Mouse (Mus musculus) forebrain, embryonic 16.5 days (tissue): ENCODE data around the gene Myog. TPM values are rescaled to one million over a fixed set of nuclear protein-coding genes. Genes with fewer than 3 reads are reported as not detected.

Source experiments
- ATAC-seq: fragments of 200-750 bp; cut with Nextera tagmentation; 2 replicates; pipeline ENCODE4 v1.8.0; 2017; ENCODE audit warnings: mild to moderate bottlenecking, moderate library complexity
- H3K27ac ChIP-seq: fragments of 300-500 bp; sonication (generic); 2 replicates; pipeline ENCODE4 v1.5.1; 2014; ENCODE audit warnings: low read length, control low read depth
- H3K27me3 ChIP-seq: fragments of 300-500 bp; sonication (generic); replicated peaks from 2 replicates; pipeline ENCODE4 v1.6.1; 2014; ENCODE audit warnings: low read length; ENCODE audit not compliant: control insufficient read depth, insufficient read depth
- H3K36me3 ChIP-seq: fragments of 300-500 bp; sonication (generic); 2 replicates; pipeline ENCODE4 v1.6.1; 2014; ENCODE audit not compliant: control insufficient read depth, insufficient read depth
- H3K4me1 ChIP-seq: fragments of 300-500 bp; sonication (generic); replicated peaks from 2 replicates; pipeline ENCODE4 v1.6.1; 2014; ENCODE audit warnings: low read length; ENCODE audit not compliant: control insufficient read depth, insufficient read depth
- H3K4me2 ChIP-seq: fragments of 300-500 bp; sonication (generic); 2 replicates; pipeline ENCODE4 v1.6.1; 2014; ENCODE audit warnings: mild to moderate bottlenecking, low read length, control low read depth
- H3K4me3 ChIP-seq: fragments of 300-500 bp; sonication (generic); replicated peaks from 2 replicates; pipeline ENCODE4 v1.5.1; 2014; ENCODE audit warnings: mild to moderate bottlenecking, low read length, control low read depth
- H3K9ac ChIP-seq: fragments of 300-500 bp; sonication (generic); replicated peaks from 2 replicates; pipeline ENCODE4 v1.6.1; 2014; ENCODE audit warnings: low read depth, low read length, control low read depth
- H3K9me3 ChIP-seq: fragments of 300-500 bp; sonication (generic); 2 replicates; pipeline ENCODE4 v1.6.1; 2016; ENCODE audit warnings: low read length; ENCODE audit not compliant: control insufficient read depth
- WGBS: fragments of 180-500 bp; shearing (Covaris S2); extraction: QIAGEN DNeasy Blood & Tissue Kit; methylation state at CpG from one replicate; pipeline ENCODE4 v1.1.7; 2014; 5-methylcytosine and 5-hydroxymethylcytosine counted together
- polyA plus RNA-seq: library from polyadenylated mRNA; unstranded; fragments of >200 nt; fragmentation: Nextera tagmentation; extraction: Ambion mirVana; gene quantifications from 2 replicates; pipeline ENCODE4 v1.2.1, GENCODE M21; 2015

Myog gene
- polyA plus RNA-seq, 1 experiment from 2014 or later, result not detected

- Histone ChIP-seq H3K27me3 (no peaks in the 10 kb centered on the region), H3K4me3 (no peak overlapping the region), H3K9me3 (no peaks in the 10 kb centered on the region), H3K36me3 (no peaks in the 10 kb centered on the region), H3K4me1 (0 out of 2 replicates have a peak, but pooled peaks cover 2% of the 10 kb centered on the region), H3K9ac (no peak overlapping the region), H3K4me2 (no peak overlapping the region), H3K27ac (no peak overlapping the region)
- no peak for ATAC-seq
- 91% methylated on average over 3 of the region's 3 CpGs for WGBS
Measured at GRCm38 (mm10) chr1:134310729-134311128, 20.9 kb downstream of the Myog start.

- no peak for ATAC-seq
- no peaks in the 10 kb centered on the region for H3K9me3 ChIP-seq
- H3K4me2 ChIP-seq, result no peak overlapping the region
- no peak overlapping the region for H3K9ac ChIP-seq
- no peaks in the 10 kb centered on the region for H3K36me3 ChIP-seq
- H3K4me3 ChIP-seq, result no peak overlapping the region
- no peak overlapping the region for H3K27ac ChIP-seq
- WGBS, result 91% methylated on average over 7 of the region's 7 CpGs
- 0 out of 2 replicates have a peak, but pooled peaks cover 2% of the 10 kb centered on the region for H3K4me1 ChIP-seq
- H3K27me3 ChIP-seq, result no peaks in the 10 kb centered on the region
Measured at GRCm38 (mm10) chr1:134311760-134312159, 22.0 kb downstream of the Myog start.

DNA sequence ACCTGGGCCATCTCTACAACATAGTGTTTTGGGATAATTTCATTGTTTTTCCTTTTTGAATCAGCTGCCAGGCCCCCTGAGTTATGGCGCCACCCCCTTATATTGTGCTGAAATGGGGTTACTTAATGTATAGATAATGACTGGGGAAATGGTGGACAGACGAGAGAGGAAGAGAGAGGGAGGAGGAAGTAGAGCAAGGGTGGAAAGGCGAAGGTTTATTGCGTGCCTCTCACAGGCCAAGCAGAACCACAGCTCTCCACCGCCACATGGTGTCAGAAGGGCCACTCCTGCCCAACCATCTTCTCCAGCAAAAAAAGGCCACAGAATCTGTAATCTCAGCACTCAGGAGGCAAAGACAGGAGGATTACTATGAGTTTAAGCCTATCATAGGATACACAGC is 25.4 kb downstream of the Myog start:
- ATAC-seq, result no peak
- H3K4me3 ChIP-seq, result no peak overlapping the region
- no peaks in the 10 kb centered on the region for H3K9me3 ChIP-seq
- no peak overlapping the region for H3K27ac ChIP-seq
- no peaks in the 10 kb centered on the region for H3K36me3 ChIP-seq
- H3K4me1 ChIP-seq, result no peaks in the 10 kb centered on the region; the same call in 1 of the 2 replicates
- WGBS, result 91% methylated on average over 5 of the region's 5 CpGs
- H3K9ac ChIP-seq, result no peak overlapping the region
- no peaks in the 10 kb centered on the region for H3K27me3 ChIP-seq
- no peak overlapping the region for H3K4me2 ChIP-seq

GRCm38 (mm10) chr1:134316361-134316760 is 26.6 kb downstream of the Myog start:
- 87% methylated on average over 9 of the region's 9 CpGs for WGBS
- Histone ChIP-seq H3K27me3 (no peaks in the 10 kb centered on the region), H3K4me2 (no peak overlapping the region), H3K36me3 (no peaks in the 10 kb centered on the region), H3K4me3 (no peak overlapping the region), H3K4me1 (peaks cover 6% of the 10 kb centered on the region), H3K9me3 (no peaks in the 10 kb centered on the region), H3K9ac (no peak overlapping the region), H3K27ac (no peak overlapping the region)
- ATAC-seq, result no peak

GRCm38 (mm10) chr1:134318261-134318660 is 28.5 kb downstream of the Myog start:
- no peaks in the 10 kb centered on the region for H3K27me3 ChIP-seq
- H3K4me1 ChIP-seq, result peaks cover 6% of the 10 kb centered on the region
- H3K9ac ChIP-seq, result no peak overlapping the region
- H3K36me3 ChIP-seq, result no peaks in the 10 kb centered on the region
- 43% methylated on average over 5 of the region's 5 CpGs for WGBS
- no peaks in the 10 kb centered on the region for H3K9me3 ChIP-seq
- H3K4me2 ChIP-seq, result no peak overlapping the region
- no peak overlapping the region for H3K4me3 ChIP-seq
- H3K27ac ChIP-seq, result no peak overlapping the region
- peak; percentile 31; the same call in 1 of the 2 replicates for ATAC-seq

DNA sequence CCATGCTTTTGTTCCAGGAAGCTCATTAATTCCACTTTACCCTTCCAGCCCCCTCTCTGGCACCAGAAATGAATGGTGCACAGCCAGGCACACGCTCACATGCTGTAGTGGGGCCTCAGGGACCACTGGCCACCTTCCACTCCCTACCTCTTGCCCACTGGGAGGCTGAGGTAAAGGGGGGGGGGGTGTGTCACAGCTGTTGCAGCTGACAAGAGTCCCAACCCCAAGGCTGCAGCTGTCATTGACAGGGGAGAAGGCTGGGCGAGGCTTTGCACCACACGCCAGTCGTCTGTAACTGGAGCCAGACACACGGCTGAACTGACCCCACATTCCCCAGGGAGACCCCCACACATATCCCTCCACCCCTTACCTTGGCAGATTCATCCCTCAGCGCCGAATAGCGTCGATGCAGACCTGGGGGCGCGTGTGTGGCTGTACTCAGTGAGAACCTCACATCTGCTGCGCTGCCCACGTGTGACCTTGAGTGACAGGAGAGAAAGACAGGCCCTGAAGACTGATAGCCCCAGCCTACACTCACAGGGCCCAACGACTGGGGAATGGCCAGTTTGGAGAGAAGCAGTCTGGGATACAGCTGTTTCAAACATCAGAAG is 31.0 kb downstream of the Myog start:
- Histone ChIP-seq H3K36me3 (no peaks in the 10 kb centered on the region), H3K4me1 (peaks cover 6% of the 10 kb centered on the region), H3K27me3 (no peaks in the 10 kb centered on the region), H3K27ac (no peak overlapping the region), H3K9me3 (no peaks in the 10 kb centered on the region), H3K4me3 (no peak overlapping the region), H3K4me2 (no peak overlapping the region), H3K9ac (no peak overlapping the region)
- ATAC-seq, result no peak
- 62% methylated on average over 14 of the region's 14 CpGs for WGBS

GRCm38 (mm10) chr1:134322591-134322990 is 32.8 kb downstream of the Myog start:
- Histone ChIP-seq H3K36me3 (no peaks in the 10 kb centered on the region), H3K27me3 (no peaks in the 10 kb centered on the region), H3K9ac (no peak overlapping the region), H3K4me3 (no peak overlapping the region), H3K9me3 (no peaks in the 10 kb centered on the region), H3K4me1 (peaks cover 6% of the 10 kb centered on the region), H3K27ac (no peak overlapping the region), H3K4me2 (no peak overlapping the region)
- WGBS, result 90% methylated on average over 6 of the region's 6 CpGs
- ATAC-seq, result no peak

DNA sequence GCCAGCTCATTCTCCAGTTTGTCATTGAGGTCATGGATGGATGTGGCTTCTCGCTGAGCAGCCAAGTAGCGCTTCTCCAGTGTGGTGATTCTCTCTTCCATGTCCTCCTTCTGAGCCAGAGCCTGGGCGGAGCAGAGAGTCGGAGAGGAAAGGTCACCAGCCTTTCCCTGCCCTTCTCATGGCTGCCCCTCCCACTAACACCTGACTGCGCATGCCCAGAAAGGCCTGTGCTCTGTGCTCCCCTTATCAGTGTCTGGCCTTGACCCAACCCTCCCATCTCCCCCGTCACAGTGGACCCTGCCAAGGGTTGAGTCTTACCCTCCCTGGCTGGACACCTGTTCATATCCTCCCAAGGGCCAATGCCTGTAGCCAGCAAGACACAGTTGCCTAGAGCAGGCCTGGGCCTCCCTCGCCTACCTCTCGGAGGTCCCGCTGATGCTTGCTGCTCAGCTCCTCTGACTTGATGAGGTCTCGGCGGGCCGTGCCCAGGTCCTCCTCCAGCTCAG is 37.1 kb downstream of the Myog start:
- no peak for ATAC-seq

DNA sequence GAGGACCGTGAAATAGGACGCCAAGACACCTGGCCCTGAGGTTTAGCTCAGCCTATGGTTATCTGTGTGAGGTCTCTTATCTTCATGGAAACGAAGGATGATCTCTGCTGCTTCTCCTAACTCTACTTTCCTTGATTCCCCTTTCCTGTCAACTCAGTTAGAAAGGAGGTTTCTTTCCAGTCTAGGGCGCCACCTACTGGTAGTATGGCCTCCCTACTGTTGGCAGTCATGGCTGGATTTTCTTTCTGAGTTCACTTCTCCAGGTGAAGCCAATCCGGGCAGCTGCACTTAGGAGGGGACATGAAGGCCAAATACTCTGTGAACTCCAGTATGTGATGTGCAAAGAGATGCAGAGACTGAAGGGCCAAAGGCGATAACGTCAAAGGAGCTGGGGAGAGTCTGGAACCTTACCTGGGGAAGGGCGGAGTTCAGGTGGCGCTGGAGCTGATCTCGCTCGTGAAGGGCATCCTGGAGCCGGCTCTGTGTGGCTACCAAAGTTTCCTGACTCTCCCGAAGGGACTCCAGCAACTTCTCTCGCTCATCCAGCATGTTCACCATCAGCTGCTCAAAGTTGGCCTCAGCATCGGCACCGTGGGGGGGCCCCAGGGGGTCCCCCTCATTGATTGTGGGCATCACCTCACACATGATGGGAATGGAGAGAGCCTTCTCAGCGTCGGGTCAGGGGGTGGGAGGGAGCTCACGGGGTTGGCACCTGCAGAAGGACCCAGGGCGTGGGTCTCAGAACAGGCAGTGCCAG is 42.3 kb downstream of the Myog start:
- Histone ChIP-seq H3K4me3 (no peak overlapping the region), H3K4me1 (peaks cover 11% of the 10 kb centered on the region), H3K27me3 (no peaks in the 10 kb centered on the region), H3K9ac (no peak overlapping the region), H3K9me3 (no peaks in the 10 kb centered on the region), H3K4me2 (no peak overlapping the region), H3K36me3 (no peaks in the 10 kb centered on the region), H3K27ac (no peak overlapping the region)
- WGBS, result 57% methylated on average over 20 of the region's 20 CpGs
- ATAC-seq, result no peak; the same call in none of the 2 replicates

More for the DNA sequence above, 37.1 kb downstream of the Myog start:
- Histone ChIP-seq H3K36me3 (no peaks in the 10 kb centered on the region), H3K4me2 (no peak overlapping the region), H3K9ac (no peak overlapping the region), H3K9me3 (no peaks in the 10 kb centered on the region), H3K27me3 (no peaks in the 10 kb centered on the region), H3K4me3 (no peak overlapping the region), H3K27ac (no peak overlapping the region), H3K4me1 (no peaks in the 10 kb centered on the region)
- 94% methylated on average over 12 of the region's 12 CpGs for WGBS
